Mouse (Mus musculus) heart, embryonic 14.5 days (tissue): Measurements from ENCODE around the gene Atxn10. TPM values are rescaled to one million over a fixed set of nuclear protein-coding genes. Genes with fewer than 3 reads are reported as not detected.

ENCODE experiments used
- ATAC-seq: fragments of 200-750 bp; cut with Nextera tagmentation; 2 replicates; pipeline ENCODE4 v1.8.0; 2017; ENCODE audit warnings: low read depth, moderate TSS enrichment; ENCODE audit not compliant: insufficient number of reproducible peaks, insufficient read depth, low FRiP score
- H3K27ac ChIP-seq, 2 experiments: fragments of 200-500 bp in 1 of 2; fragments of 300-500 bp in 1 of 2; sonication (generic) in 1 of 2; replicated peaks in 1 of 2; 2 replicates each; pipeline ENCODE4 v1.5.1; 2012 to 2014; ENCODE audit warnings: low read depth in 2 of 2, low read length in 2 of 2, control low read depth in 1 of 2, mild to moderate bottlenecking in 1 of 2, mixed read lengths in 1 of 2; ENCODE audit not compliant: control insufficient read depth in 1 of 2, insufficient read depth in 1 of 2
- H3K27me3 ChIP-seq: fragments of 300-500 bp; sonication (generic); 2 replicates; pipeline ENCODE4 v1.6.1; 2014; ENCODE audit warnings: mild to moderate bottlenecking, low read length, control low read depth; ENCODE audit not compliant: control insufficient read depth, insufficient read depth
- H3K36me3 ChIP-seq: fragments of 300-500 bp; sonication (generic); 2 replicates; pipeline ENCODE4 v1.6.1; 2014; ENCODE audit warnings: mild to moderate bottlenecking, control low read depth, low read length, mixed read lengths; ENCODE audit not compliant: control insufficient read depth, insufficient read depth
- H3K4me1 ChIP-seq, 2 experiments: fragments of 200-500 bp in 1 of 2; fragments of 300-500 bp in 1 of 2; sonication (generic) in 1 of 2; 2 replicates each; pipeline ENCODE4 v1.6.1; 2012 to 2014; ENCODE audit warnings: low read length in 2 of 2, control low read depth in 1 of 2, mixed read lengths in 1 of 2; ENCODE audit not compliant: control insufficient read depth in 2 of 2, insufficient read depth in 2 of 2
- H3K4me2 ChIP-seq: fragments of 300-500 bp; sonication (generic); 2 replicates; pipeline ENCODE4 v1.6.1; 2014; ENCODE audit warnings: mild to moderate bottlenecking, low read length
- H3K4me3 ChIP-seq, 2 experiments: fragments of 200-500 bp in 1 of 2; fragments of 300-500 bp in 1 of 2; sonication (generic) in 1 of 2; 2 replicates each; pipeline ENCODE4 v1.5.1; 2012 to 2014; ENCODE audit warnings: low read length in 2 of 2, mild to moderate bottlenecking in 2 of 2, control low read depth in 1 of 2, low read depth in 1 of 2, moderate library complexity in 1 of 2; ENCODE audit not compliant: control insufficient read depth in 1 of 2, insufficient read depth in 1 of 2
- H3K9ac ChIP-seq: fragments of 300-500 bp; sonication (generic); 2 replicates; pipeline ENCODE4 v1.6.1; 2014; ENCODE audit warnings: mild to moderate bottlenecking, low read length
- H3K9me3 ChIP-seq: fragments of 300-500 bp; sonication (generic); 2 replicates; pipeline ENCODE4 v1.6.1; 2016; ENCODE audit warnings: low read length, control low read depth; ENCODE audit not compliant: control insufficient read depth
- WGBS: fragments of 180-500 bp; shearing (Covaris S2); extraction: QIAGEN DNeasy Blood & Tissue Kit; methylation state at CpG from one replicate; pipeline ENCODE4 v1.1.7; 2014; 5-methylcytosine and 5-hydroxymethylcytosine counted together
- polyA plus RNA-seq: library from polyadenylated mRNA; unstranded; fragments of >200 nt; fragmentation: Nextera tagmentation; extraction: Ambion mirVana; gene quantifications from 2 replicates; pipeline ENCODE4 v1.2.1, GENCODE M21; 2014

The Atxn10 gene
- polyA plus RNA-seq: 210 and 234 TPM in 2 replicates

GRCm38 (mm10) chr15:85335671-85336300 is at the start of gene Atxn10:
Atxn10 (plus strand) TSS chr15:85336245.
- peak within 1 kb of the TSS; percentile 96 for H3K9ac ChIP-seq
- 13% methylated on average over 12 of the region's 19 CpGs for WGBS
- H3K36me3 ChIP-seq: no peaks in the 10 kb centered on the region
- H3K9me3 ChIP-seq: no peaks in the 10 kb centered on the region
- ATAC-seq: no peak
- peak within 1 kb of the TSS; percentile 87 for H3K4me2 ChIP-seq
- peaks cover 5 to 6% of the 10 kb centered on the region in 2 experiments; a peak in 3 of 4 replicates for H3K4me1 ChIP-seq
- no peaks in the 10 kb centered on the region for H3K27me3 ChIP-seq
- peak within 1 kb of the TSS; percentile 93 to 95 for H3K4me3 ChIP-seq
- peak within 1 kb of the TSS; percentile 88 to 98 for H3K27ac ChIP-seq

- Histone ChIP-seq H3K4me2 (no peak overlapping the region), H3K27ac (no peak overlapping the region), H3K27me3 (no peaks in the 10 kb centered on the region), H3K9ac (no peak overlapping the region), H3K36me3 (no peaks in the 10 kb centered on the region), H3K4me1 (peaks cover 15 to 16% of the 10 kb centered on the region in 2 experiments), H3K9me3 (no peaks in the 10 kb centered on the region), H3K4me3 (no peak overlapping the region)
- no peak for ATAC-seq
- WGBS: 85% methylated on average over 3 of the region's 3 CpGs
Measured at GRCm38 (mm10) chr15:85294632-85295031, 41.4 kb upstream of the Atxn10 start.

GRCm38 (mm10) chr15:85295544-85295943 is 40.5 kb upstream of the Atxn10 start:
- no peak overlapping the region for H3K4me2 ChIP-seq
- H3K4me1 ChIP-seq: peaks cover 15 to 16% of the 10 kb centered on the region in 2 experiments
- no peak overlapping the region for H3K9ac ChIP-seq
- 67% methylated on average over 8 of the region's 8 CpGs for WGBS
- H3K36me3 ChIP-seq: no peaks in the 10 kb centered on the region
- no peaks in the 10 kb centered on the region for H3K27me3 ChIP-seq
- ATAC-seq: no peak
- no peak overlapping the region for H3K27ac ChIP-seq
- H3K9me3 ChIP-seq: no peaks in the 10 kb centered on the region
- no peak overlapping the region for H3K4me3 ChIP-seq

GRCm38 (mm10) chr15:85295977-85296376 is 40.1 kb upstream of the Atxn10 start:
- no peak overlapping the region for H3K27ac ChIP-seq
- ATAC-seq: no peak
- H3K9ac ChIP-seq: no peak overlapping the region
- H3K4me1 ChIP-seq: peaks cover 15 to 16% of the 10 kb centered on the region in 2 experiments
- no peaks in the 10 kb centered on the region for H3K27me3 ChIP-seq
- no peaks in the 10 kb centered on the region for H3K9me3 ChIP-seq
- no peak overlapping the region for H3K4me2 ChIP-seq
- H3K4me3 ChIP-seq: no peak overlapping the region
- no peaks in the 10 kb centered on the region for H3K36me3 ChIP-seq
- WGBS: 54% methylated on average over 2 of the region's 2 CpGs

GRCm38 (mm10) chr15:85296538-85296937 is 39.5 kb upstream of the Atxn10 start:
- WGBS: 76% methylated on average over 3 of the region's 3 CpGs
- Histone ChIP-seq H3K36me3 (no peaks in the 10 kb centered on the region), H3K27ac (no peak overlapping the region), H3K4me3 (no peak overlapping the region), H3K4me1 (peaks cover 15 to 16% of the 10 kb centered on the region in 2 experiments), H3K9me3 (no peaks in the 10 kb centered on the region), H3K27me3 (no peaks in the 10 kb centered on the region), H3K4me2 (no peak overlapping the region), H3K9ac (no peak overlapping the region)
- ATAC-seq: no peak

GRCm38 (mm10) chr15:85298167-85298781 is 37.8 kb upstream of the Atxn10 start:
- ATAC-seq: no peak
- Histone ChIP-seq H3K4me2 (peak overlapping the region; percentile 64), H3K4me1 (peaks cover 15 to 16% of the 10 kb centered on the region in 2 experiments), H3K27me3 (no peaks in the 10 kb centered on the region), H3K9ac (0 out of 2 replicates have a peak overlapping the region, but pooled peaks have one; percentile 21), H3K4me3 (peak overlapping the region; percentile 21 to 27), H3K36me3 (no peaks in the 10 kb centered on the region), H3K27ac (no peak overlapping the region), H3K9me3 (no peaks in the 10 kb centered on the region)
- WGBS: 25% methylated on average over 17 of the region's 17 CpGs

- 93% methylated on average over 9 of the region's 9 CpGs for WGBS
- Histone ChIP-seq H3K9ac (no peak overlapping the region), H3K27ac (no peak overlapping the region), H3K36me3 (no peaks in the 10 kb centered on the region), H3K4me3 (no peak overlapping the region), H3K27me3 (no peaks in the 10 kb centered on the region), H3K4me1 (peaks cover 15 to 16% of the 10 kb centered on the region in 2 experiments), H3K4me2 (no peak overlapping the region), H3K9me3 (no peaks in the 10 kb centered on the region)
- no peak for ATAC-seq
Measured at GRCm38 (mm10) chr15:85298946-85299345, 37.1 kb upstream of the Atxn10 start.
